Mouse (Mus musculus): ENCODE data around the gene Slc51a.
"Not testable (repeated sequence)": the region's sequence is repeated elsewhere in the genome, so short reads cannot be mapped to it uniquely, and the experiment has no call there.

Slc51a gene

DNA sequence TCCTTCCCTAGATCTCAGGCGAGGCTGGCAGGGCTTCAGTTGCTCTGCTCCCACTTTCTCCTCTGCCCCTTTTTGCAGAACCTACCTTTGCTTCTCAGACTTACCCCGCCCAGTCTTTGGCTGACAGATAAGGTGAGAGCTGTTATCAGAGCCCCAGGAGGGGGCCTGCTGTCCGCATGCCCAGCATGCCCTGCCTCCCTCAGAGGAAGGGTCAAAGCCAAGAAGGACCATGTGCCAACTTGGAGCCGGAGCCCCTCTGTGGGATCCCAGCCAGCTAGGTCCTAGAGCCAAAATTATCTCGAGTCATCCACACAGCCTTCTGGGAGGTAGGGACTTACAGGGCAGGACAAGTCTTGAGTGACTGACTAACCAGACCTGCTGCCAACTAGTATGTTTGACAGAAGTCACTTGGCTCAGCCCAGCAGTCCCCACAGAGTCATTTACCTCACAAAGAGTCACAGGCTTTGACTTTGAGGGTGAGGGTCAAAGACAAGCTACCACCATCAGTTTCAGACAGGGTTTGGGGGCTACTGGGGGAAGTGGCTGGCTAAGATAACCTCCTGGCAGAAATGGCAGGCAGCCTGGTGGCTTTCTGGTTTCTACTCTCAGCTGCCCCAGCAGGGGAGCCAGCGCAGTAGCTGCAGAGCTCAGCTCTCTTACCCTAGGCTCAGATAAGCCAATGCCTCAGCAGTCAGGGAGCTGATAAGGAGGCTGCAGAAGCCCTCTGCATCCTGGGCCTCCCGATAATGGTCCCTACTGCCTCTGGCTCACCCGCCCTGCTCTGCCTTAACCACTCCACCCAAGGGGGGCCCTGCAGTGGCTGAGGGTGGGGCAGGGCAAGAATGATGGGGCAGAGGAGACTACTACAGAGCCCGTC is 21.6 kb upstream of the Slc51a start:
- DNase-seq: no peak

DNA sequence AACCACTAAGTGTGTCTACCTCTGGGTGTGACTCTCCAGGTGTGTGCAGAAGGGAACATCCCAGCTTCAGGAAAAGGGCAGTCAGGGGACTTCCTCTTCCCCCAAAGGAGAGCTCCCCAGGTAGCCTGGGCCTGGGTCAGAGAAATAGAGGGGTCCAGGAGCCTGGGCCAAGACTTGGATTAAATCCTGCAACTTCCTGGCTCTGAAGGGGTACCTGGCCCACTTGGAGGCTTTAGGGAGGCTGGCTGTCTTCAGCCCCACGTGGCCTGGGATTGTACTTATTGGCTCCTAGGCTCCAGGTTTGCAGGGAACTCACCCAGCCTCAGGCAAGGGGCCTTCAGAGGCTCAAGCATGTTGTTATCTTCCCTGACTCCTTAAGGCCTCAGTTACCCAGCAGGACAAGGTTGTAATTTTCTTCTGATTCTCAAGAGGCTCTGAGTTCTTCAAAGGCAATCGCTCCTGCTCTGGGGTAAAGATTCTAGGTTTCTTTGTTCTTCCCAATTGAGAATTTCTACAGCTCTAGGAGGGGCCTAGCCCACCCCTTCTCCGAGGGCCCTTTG is 20.9 kb upstream of the Slc51a start:
- no peak for DNase-seq

DNA sequence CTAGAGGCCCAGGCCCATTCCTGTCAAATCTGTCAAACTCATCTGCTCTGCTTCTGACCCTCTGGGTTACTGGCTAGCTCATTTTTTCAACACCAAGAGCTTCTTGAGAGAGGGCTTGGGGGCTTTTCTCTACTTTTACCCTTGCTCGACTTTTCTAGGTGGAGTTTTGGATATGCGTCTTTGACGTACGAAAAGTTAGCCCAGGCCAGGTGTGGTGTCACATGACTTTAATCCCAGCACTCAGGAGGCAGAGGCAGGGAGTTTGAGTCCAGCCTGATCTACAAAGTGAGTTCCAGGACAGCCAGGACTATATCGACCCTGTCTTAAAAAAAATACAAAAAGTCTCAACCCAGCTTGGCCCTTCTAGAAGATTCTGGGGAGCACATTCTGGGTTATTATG is 20.4 kb upstream of the Slc51a start:
- no peak for DNase-seq

DNA sequence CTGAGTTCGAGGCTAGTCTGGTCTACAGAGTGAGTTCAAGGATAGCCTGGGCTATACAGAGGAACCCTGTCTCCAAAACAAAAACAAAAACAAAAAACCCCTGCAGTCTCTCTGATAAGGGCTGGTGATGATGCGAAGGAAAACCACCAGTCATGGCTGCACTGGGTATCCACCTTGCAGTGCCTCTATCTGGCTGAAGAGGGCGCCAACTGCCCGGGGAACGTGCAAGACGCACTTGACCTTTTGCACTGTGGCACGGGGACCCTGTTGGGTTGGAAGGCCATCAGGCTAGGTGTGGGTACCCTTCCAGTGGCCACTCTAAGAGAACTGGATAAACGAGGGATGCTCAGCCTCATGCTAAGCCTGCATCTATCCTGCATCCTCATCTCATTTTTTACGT is 19.7 kb upstream of the Slc51a start:
- peak; percentile 37 for DNase-seq

DNA sequence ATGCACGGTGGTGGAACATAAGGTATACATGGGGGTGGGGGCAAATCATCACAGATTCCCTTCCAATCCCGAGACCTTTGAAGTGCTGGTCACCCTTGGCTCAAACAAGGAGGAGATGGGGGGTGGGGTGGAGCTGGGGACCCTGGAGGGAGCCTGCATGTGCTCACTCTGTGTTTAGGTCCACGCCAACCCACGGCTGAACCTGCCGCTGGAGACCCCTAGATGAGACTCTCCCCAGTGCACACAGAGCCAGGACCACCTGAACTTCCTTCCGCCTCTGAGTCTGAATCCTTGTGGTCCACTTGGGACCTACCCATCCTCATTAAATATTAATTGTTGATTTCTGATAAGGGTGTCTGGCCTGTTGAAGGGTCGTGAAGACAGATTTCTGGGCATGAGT is 19.2 kb upstream of the Slc51a start:
- DNase-seq: no peak

DNA sequence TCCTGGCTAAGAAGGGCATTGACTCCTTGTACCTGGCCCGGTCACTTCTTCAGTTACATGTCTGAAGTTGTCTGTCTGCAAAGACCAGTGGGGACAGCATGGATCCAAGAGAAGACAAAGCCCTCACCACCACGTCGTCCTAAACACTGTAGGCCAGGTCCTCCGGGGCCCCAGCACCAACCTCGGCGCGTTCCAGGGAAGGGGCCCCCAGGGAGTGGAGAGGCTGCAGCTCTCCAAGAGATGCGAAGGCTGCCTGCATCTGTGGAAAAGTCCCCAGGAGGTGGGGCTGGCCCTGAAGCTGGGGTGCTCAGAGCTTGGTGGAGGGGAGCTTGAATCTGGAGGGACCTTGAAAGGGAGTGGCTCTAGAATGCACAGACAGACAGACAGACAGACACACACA is 18.6 kb upstream of the Slc51a start:
- DNase-seq: no peak

DNA sequence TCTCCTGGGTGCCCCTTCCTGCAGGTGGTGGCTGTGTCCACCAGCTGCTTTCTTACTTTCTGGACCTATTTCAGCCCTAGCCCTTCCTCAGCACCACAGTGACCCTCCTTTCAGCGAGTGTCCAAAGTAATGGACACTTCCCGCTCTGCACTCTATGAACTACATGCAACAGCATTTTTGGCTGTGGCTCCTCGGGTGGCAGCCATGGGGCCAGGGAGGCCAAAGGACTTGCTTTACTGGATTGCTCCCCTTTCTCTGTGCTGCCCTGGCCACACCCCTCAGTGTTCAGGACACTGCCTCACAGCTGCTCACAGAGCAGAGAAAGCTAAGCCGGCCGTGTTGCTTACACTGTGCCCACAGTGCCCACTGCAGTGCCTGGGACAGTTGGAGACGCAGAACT is 16.0 kb upstream of the Slc51a start:
- no peak for DNase-seq

DNA sequence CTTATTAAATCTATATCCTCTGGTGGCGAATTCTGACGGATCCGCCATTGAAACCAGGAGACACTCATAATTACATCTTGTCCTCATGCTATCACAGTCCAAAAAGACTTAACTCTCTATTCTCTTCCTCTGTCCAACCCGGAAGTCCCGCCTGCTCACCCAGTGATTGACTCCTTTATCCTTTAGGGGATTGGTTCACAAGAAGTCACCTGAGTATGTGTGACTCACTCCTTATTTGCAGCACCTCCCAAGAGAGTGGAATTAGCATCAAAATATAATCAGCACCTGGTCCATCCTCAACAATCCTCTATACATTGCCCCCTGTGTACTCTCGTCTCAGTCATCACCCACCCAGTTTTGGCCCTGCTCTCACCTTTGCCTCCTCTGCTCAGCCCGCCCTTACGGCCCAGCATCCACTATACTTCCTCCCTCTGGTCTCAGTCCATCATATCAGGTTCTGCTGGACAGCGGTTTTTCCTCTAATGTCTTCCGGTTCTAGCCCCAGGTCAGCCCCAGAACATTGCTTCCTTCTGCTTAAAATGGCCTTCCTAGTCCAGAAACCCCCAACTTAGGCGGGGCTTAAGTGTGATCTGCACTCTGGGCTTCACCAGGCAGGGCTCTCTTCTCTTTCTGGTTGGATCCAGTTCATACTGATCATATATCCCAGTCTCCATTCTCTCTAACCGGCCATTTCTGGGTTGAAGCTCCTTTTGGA is 15.1 kb upstream of the Slc51a start:
- DNase-seq: no peak

DNA sequence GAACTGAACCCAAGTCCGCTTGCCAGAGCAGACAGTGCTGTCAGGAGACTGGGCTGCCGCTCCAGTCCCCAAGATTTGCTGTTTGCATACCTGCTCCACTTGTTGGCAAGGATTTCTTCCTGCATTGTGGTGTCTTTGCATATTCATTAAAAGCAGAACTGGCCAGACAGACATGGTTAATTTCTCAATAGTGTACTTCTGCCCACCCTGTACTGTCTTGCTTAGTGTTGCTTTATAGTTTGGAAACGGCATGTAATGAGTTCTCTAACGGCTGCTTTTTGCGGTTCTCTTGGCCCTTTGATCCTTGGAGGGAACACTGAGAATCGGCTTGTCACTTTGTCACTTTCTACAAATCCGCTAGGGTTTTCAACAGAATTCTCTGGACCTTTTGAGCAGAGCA is 13.8 kb upstream of the Slc51a start:
- DNase-seq: no peak

DNA sequence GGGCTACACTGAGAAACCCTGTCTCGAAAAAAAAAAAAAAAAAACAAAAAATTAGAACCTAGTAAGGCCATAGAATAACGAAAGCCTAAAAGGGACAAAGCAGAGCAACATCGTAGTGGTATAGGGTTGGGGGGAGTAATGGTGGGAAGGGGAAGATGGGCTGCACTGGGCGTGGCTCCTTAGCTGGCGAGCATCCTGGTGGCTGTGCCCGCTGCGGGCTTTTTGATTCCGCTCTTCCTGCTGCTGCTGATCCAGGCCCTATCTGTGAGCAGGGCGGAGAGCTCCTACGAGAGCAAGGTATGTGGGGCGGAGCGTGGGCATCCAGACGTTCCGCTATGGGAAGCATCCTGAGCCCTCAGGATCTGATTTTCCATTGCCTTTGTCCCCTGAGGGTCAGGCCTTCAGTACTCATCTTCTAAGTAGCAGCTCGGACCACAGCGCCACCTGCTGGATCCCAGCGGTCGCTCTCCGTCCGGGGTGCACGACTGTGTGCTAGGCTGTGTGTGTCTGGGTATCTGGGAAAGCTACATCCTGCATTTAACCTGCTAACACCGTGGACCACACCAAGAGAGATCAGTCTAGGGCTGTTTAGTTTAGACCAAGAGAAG is 11.9 kb upstream of the Slc51a start:
- DNase-seq: peak; percentile 90

DNA sequence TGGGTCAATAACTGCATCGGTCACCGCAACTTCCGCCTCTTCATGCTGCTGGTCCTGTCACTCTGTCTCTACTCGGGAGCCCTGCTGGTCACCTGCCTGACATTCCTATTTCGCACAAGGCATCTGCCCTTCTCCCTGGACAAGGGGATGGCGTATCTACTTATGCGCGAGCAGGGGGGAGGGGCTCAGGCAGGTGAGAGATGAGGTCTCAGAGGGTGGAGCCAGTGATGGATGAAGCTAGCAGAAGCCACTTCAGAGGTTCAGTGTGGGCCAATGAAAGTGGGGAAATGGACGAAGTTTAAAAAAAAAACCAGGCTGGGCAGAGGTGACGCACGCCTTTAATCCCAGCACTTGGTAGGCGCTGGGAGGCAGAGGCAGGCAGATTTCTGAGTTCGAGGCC is 11.3 kb upstream of the Slc51a start:
- DNase-seq: no peak

DNA sequence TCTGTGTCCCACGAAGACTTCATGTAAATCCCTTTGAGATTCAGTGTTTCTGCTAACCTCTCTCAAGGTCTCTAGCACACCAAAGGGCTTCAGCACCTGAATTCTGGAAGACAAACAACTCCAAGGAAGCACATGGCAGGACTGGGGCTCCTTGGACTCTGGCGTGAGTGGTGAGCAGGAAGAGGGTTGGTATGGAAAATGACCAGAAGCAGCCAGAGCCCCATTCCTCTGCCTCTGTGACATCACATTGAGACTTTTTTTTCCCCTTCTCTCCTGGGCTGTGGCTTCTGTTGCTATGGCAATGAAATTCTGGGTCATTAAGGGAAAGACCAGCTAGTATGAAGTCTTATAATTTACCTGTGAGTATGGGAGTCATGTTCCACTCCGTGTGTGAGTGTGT is 8.3 kb upstream of the Slc51a start, which contains the start of gene Zdhhc19:
TSS of gene Zdhhc19 (plus strand) at position 301 of the 400 bp plus-strand sequence.
- DNase-seq: no peak

DNA sequence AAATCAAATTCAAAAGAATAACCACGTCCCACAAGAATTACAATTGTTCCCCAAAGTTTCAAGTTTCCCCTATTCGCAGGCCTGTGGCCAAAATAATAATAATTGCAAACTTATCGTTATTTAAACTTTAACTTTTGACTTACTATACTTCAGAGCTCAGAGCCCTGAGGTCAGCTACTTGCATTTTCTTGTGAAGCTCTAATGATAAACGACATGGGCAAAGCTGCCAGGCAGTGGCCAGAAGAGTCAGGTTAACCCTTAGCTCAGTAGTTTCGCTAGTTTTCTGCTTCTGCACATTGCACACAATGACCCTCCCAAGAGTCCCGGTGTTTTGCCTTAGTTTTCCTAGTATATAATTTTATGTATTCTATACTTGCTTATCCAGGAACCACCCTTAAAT is 6.7 kb upstream of the Slc51a start:
- not testable (repeated sequence) for DNase-seq

DNA sequence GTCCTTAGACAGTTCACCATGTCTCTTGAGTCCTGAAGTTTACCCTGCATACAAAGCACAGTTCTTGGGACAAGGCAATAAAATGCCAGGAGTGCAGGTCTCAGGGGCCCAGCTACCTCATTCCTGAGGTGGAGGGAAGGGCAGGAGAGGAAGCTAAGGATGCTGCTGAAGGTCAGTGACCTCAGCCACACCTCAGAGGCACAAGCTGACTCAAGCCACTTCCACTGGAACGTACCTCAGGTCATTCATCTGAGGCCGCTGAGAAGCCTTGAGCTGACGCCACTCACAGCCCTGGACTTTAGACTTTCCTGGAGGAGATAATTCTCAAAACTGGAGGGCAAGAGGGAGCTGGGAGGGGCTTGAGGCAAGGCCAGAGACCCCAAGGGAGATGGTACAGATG is 1.3 kb upstream of the Slc51a start:
- no peak for DNase-seq

DNA sequence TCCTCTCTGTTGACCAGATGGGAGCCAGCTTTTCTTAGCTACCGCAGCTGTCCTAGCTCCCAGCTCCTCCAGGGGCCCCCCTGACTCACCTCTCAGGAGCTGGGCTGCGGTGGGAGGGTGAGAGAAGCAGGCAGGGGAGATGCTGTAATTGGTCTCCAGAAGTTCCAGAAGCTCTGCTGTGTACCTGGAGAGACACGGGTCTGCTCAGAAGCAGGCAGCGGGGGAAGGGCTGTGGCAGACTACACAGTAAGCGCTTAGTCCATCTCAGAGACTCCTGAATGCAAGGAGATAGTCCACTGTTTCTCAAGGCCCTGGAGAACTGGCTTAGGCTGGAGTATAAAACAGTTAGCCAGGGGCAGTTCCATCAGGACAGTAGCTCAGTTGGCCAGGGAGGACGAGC is 1.6 kb downstream of the Slc51a start:
- no peak for DNase-seq

DNA sequence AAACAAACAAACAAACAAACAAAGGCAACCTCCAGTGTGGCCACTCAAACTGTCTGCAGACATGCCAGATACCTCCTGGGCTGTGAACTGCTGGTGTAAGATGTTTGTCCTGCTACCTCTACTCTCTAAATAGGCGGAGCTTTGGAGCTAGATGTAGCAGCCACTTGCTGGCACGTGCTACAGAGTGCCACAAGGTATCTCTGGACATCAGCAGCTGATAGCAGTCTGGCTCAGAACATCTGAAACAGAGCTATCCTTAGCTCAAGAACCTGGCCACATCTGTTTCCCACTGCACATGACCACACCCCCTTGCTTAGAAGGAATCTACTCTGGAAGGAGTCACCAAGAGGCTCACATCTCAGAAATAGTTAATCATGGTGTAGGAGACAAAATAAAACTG is 2.5 kb downstream of the Slc51a start:
- DNase-seq: no peak

DNA sequence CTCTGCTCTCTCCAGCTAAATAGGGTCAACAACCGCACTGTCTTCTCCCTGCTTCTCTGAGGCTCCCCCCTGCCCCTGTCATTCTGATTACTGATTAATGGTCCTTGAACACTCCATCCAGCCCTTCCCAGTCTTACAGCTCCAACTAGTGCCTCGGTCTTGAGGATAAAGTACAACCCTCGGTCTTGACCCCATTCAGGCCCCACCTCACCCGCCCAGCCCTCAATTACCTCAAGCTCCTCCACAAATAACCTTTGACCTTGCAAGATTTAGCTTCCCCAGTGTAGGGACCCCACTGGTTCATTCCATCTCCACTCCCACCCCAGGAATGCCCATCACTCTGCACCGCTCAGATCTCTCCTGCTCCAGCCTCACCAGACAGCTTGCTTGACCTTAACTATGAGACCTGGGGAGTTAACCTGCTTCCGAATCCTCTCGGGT is 3.2 kb downstream of the Slc51a start:
- DNase-seq: no peak

DNA sequence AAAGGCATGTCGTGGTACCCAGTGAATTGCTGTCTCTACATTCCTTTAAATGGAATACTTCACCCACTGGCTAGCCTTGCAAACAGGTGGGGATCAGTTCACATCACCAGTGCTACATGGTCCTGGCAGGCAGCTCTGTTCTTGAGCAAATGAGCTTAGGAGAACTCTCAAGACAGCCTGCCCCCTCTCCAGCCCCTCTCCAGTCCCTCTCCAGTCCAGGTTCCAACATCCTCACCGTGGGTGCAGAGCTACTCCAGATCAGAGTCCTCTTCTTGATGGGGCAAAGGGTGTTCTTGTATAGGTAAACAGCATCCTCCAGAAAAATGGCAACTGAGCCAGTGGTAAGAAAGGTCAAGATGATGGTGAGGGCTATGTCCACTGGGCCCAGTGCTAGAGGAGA is 8.3 kb downstream of the Slc51a start:
- no peak for DNase-seq

DNA sequence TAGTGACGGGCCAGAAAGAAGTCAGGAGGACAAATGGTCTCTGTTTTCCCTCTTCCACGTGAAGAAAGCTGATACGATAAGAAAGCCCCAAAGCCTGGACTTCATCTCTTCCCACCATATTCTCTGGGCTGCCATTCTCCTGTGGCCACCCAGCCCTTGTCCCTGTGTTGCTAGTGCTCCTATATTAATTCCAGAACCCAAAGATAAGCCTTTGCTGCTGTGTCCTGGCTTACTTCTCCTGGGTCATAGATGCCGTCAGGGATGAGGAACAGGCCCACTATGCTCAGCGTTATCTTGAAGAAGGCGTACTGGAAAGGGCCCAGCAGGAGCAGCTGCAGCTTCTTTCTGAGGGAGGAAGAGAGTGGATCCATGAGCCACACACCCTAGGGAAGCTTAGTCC is 10.4 kb downstream of the Slc51a start:
- no peak for DNase-seq

DNA sequence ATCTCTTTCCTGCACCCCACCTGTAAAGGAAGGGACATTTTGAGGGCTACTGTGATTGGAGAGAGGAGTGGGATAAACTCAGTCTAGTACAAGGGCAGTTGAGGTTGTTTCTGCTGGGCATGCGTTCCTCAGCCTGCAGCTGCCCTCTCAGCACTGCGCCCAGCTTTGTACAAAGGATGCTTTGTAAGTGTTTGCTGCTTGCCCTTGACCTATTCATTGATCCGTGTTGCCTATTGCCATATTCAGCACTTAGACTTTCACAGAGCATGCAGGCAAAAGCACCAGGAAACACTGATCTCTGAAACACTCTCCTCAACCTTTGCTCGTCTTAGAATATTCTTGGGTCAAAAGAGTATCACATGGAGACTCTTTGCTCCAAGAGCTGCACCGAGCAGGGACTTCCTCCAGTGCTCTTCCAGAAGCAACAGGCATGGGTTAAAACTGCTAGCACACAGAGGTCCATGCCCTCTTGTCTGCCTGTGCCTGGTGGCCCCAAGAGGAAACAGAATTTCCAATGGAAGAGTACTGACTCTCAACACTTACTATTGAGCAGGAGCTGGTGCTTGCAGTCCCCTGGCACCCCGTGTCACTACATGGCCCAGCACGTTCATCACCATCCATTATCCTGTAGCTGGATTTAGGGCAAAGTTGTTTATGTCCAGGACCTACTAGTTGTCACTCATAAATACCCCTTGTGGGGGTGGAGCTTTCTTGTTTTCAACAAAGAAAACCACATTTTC is 15.2 kb downstream of the Slc51a start:
- no peak for DNase-seq

DNA sequence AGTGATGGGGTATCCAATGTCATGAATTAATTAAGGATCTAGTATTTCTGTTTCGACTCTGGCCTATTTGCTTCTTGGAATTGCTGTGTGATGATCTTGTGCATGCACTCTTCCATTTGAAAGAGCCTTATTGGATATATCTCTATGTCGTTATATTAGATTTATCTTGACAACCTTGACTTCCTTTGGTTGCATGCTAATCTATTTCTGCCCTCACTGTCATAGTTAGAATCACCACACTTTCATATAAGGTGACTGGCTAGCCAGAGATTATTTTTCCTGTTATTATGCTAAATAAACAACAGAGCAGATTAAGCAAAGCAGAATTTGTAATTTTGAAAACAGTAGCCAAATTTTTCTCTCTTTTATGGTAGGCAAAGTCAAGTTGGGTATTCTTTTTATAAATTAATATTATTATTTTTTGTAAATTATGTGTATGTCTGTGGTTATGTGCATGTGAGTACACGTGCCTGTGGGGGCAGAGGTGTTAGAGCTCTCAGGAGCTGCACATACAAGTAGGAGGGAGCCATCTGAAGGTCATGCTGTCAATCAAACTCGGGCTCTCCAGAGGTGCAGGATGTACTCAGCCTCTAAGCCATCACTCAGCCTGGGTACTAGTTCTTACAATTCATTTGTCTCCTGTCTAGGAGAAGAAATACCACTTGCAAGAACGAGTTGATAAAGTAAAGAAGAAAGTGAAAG is 18.1 kb downstream of the Slc51a start:
- DNase-seq: no peak

DNA sequence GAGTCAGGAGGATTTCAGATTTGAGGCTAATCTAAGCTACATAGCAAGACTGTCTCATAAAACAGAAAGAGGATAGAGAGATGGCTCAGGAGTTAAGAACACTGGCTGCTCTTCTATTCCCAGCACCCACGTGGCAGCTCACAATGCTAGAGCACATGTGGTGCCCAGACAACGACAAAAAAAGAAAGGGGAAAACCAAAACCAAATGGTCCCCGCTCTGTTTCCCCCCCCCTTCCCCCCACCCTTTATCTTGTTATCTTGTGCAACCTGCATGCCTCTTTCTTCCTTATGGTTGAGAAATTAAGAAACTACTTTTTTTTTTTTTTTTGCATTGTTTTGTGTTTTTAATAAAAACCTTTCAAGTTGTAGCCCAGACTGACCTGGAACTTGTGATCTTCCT is 19.2 kb downstream of the Slc51a start:
- DNase-seq: no peak
